Mouse (Mus musculus): Measurements from ENCODE around the gene Hap1. TPM values are rescaled to one million over a fixed set of nuclear protein-coding genes. Genes with fewer than 3 reads are reported as not detected.

The Hap1 gene
- polyA plus RNA-seq, 1 experiment from 2014 or later: 13.8 TPM

DNA sequence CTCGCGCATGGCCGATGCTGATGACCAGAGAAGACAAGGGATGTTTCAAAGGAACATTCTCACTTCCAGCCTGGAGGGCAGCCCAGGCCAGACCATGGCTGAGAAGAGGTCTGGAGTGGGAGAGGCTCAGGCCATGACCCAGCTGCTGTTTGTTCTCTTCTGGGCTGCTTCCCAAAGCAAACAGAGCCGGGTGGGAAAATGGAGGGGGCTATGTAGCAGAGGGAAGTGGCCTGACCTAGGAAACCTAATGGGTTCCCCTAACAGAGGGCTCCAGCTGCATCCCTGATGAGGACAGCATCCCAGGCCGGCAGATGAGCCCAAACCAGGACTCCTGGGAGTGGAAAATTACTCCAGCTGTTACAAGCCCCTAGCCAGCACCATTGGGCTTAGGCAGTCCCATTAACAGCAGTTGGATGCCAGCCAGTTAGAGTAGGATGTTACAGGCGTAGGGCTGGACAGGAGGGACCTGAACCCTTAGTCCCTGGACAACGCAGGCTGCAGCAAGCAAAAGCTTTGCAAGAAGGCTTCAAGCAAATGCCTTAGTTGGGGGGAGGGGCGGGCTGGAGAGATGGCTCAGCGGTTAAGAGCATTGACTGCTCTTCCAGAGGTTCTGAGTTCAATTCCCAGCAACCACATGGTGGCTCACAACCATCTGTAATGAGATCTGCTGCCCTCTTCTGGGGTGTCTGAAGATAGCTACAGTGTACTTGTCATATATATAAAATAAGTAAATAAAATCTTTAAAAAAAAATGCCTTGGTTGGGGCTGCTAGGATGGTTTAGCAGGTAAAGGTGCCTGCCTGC is 35.4 kb upstream of the Hap1 start:
- Histone ChIP-seq H3K36me3 (ENCODE audit: insufficient read depth, low read length) (no peaks in the 10 kb centered on the region), H3K4me2 (ENCODE audit: low read length) (no peak overlapping the region), H3K4me3 (replicated peaks; ENCODE audit: low read depth, low read length) (no peak overlapping the region), H3K4me1 (replicated peaks; ENCODE audit: insufficient read depth, low read length) (peaks cover 82% of the 10 kb centered on the region), H3K27me3 (ENCODE audit: insufficient read depth, low read length) (no peaks in the 10 kb centered on the region), H3K27ac (peak overlapping the region; percentile 84), H3K9me3 (replicated peaks; ENCODE audit: low read length) (no peaks in the 10 kb centered on the region), H3K9ac (ENCODE audit: low read depth, low read length) (no peak overlapping the region)
- WGBS: 30% methylated on average over 9 of the region's 9 CpGs
- ATAC-seq (replicated peaks; ENCODE audit: low FRiP score, low read depth) (peak; percentile 43), DNase-seq (ENCODE audit: low spot score) (peak; percentile 92)
- TF ChIP-seq CTCF (IDR thresholded peaks at IDR 0.05; ENCODE audit: low read depth): peak; percentile 43; the same call in 1 of the 2 replicates

GRCm38 (mm10) chr11:100389931-100390445 is 34.1 kb upstream of the Hap1 start:
- Histone ChIP-seq H3K4me3 (replicated peaks; ENCODE audit: low read depth, low read length) (no peak overlapping the region), H3K9ac (ENCODE audit: low read depth, low read length) (no peak overlapping the region), H3K4me2 (ENCODE audit: low read length) (peak overlapping the region; percentile 8), H3K27ac (peak overlapping the region; percentile 84), H3K4me1 (replicated peaks; ENCODE audit: insufficient read depth, low read length) (peaks cover 71% of the 10 kb centered on the region), H3K27me3 (ENCODE audit: insufficient read depth, low read length) (no peaks in the 10 kb centered on the region), H3K9me3 (replicated peaks; ENCODE audit: low read length) (no peaks in the 10 kb centered on the region), H3K36me3 (ENCODE audit: insufficient read depth, low read length) (peaks cover 9% of the 10 kb centered on the region)
- no peak for TF ChIP-seq CTCF (IDR thresholded peaks at IDR 0.05; ENCODE audit: low read depth)
- no peak for ATAC-seq (replicated peaks; ENCODE audit: low FRiP score, low read depth)
- peak; percentile 58 for DNase-seq (ENCODE audit: low spot score)
- 41% methylated on average over 8 of the region's 8 CpGs for WGBS

DNA sequence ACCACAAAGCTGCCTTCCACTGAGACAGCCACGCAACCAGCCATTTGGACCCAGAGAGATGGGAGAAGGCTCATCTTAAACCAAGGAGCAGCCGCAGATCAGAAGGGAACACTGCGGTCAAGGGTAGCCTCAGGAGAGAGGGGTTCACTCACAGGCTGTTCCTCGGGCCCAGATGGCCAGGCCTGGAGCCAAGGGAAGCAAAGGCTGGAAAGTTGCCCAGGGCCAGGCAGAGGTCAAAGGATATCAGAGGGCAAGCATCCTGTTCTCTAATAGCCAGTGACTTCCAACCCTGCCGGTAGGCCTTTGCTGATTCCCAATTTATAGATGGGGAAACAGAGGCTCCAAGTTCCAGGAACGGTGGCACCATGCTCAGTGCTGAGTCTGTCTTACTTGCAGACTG is 32.7 kb upstream of the Hap1 start:
- WGBS: 58% methylated on average over 6 of the region's 6 CpGs
- peak overlapping the region; percentile 32; the same call in 1 of the 2 replicates for H3K4me2 ChIP-seq (ENCODE audit: low read length)
- peaks cover 19% of the 10 kb centered on the region for H3K36me3 ChIP-seq (ENCODE audit: insufficient read depth, low read length)
- ATAC-seq (replicated peaks; ENCODE audit: low FRiP score, low read depth): no peak
- peaks cover 59% of the 10 kb centered on the region for H3K4me1 ChIP-seq (replicated peaks; ENCODE audit: insufficient read depth, low read length)
- no peak overlapping the region for H3K4me3 ChIP-seq (replicated peaks; ENCODE audit: low read depth, low read length)
- TF ChIP-seq CTCF (IDR thresholded peaks at IDR 0.05; ENCODE audit: low read depth): no peak
- H3K9me3 ChIP-seq (replicated peaks; ENCODE audit: low read length): no peaks in the 10 kb centered on the region
- H3K27ac ChIP-seq: peak overlapping the region; percentile 84
- DNase-seq (ENCODE audit: low spot score): no peak
- H3K9ac ChIP-seq (ENCODE audit: low read depth, low read length): no peak overlapping the region
- H3K27me3 ChIP-seq (ENCODE audit: insufficient read depth, low read length): no peaks in the 10 kb centered on the region

- 0 out of 2 replicates have a peak overlapping the region, but pooled peaks have one; percentile 23 for H3K9ac ChIP-seq (ENCODE audit: low read depth, low read length)
- H3K9me3 ChIP-seq (replicated peaks; ENCODE audit: low read length): no peaks in the 10 kb centered on the region
- ATAC-seq (replicated peaks; ENCODE audit: low FRiP score, low read depth) (no peak), DNase-seq (ENCODE audit: low spot score) (peak; percentile 70)
- no peak overlapping the region for H3K4me3 ChIP-seq (replicated peaks; ENCODE audit: low read depth, low read length)
- no peak for TF ChIP-seq CTCF (IDR thresholded peaks at IDR 0.05; ENCODE audit: low read depth)
- H3K4me1 ChIP-seq (replicated peaks; ENCODE audit: insufficient read depth, low read length): peaks cover 51% of the 10 kb centered on the region
- H3K4me2 ChIP-seq (ENCODE audit: low read length): peak overlapping the region; percentile 32
- WGBS: 30% methylated on average over 14 of the region's 14 CpGs
- H3K27me3 ChIP-seq (ENCODE audit: insufficient read depth, low read length): no peaks in the 10 kb centered on the region
- H3K27ac ChIP-seq: peak overlapping the region; percentile 84
- H3K36me3 ChIP-seq (ENCODE audit: insufficient read depth, low read length): peaks cover 26% of the 10 kb centered on the region
These were observed 31.9 kb upstream of the Hap1 start for GRCm38 (mm10) chr11:100387589-100388375.

DNA sequence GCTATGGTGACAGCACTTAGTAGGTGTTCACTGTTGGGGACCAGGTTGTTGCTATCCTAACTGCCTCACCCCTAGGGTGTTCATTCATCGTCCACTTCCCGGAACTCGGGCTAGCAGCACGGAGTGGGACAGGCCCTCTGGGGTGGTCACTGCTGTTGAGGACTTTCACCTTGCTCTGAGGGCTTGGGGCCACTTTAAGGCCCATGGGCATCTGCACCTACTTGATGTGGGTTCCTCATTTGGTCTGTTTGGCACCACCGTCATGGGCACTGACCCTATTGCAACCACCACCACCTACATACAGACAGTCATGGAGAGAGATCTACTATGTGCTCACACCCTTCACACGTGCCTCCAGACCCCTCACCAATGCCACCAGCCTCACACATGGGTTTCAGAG is 31.2 kb upstream of the Hap1 start:
- no peak for TF ChIP-seq CTCF (IDR thresholded peaks at IDR 0.05; ENCODE audit: low read depth)
- no peaks in the 10 kb centered on the region for H3K9me3 ChIP-seq (replicated peaks; ENCODE audit: low read length)
- no peaks in the 10 kb centered on the region for H3K27me3 ChIP-seq (ENCODE audit: insufficient read depth, low read length)
- H3K9ac ChIP-seq (ENCODE audit: low read depth, low read length): 0 out of 2 replicates have a peak overlapping the region, but pooled peaks have one; percentile 23
- peaks cover 46% of the 10 kb centered on the region for H3K4me1 ChIP-seq (replicated peaks; ENCODE audit: insufficient read depth, low read length)
- no peak overlapping the region for H3K4me3 ChIP-seq (replicated peaks; ENCODE audit: low read depth, low read length)
- ATAC-seq (replicated peaks; ENCODE audit: low FRiP score, low read depth) (no peak), DNase-seq (ENCODE audit: low spot score) (no peak)
- peaks cover 30% of the 10 kb centered on the region for H3K36me3 ChIP-seq (ENCODE audit: insufficient read depth, low read length)
- H3K4me2 ChIP-seq (ENCODE audit: low read length): no peak overlapping the region
- peak overlapping the region; percentile 84 for H3K27ac ChIP-seq
- WGBS: 89% methylated on average over 6 of the region's 6 CpGs

GRCm38 (mm10) chr11:100386586-100386985 is 30.7 kb upstream of the Hap1 start:
- ATAC-seq (replicated peaks; ENCODE audit: low FRiP score, low read depth) (peak; percentile 75), DNase-seq (ENCODE audit: low spot score) (no peak)
- no peak for TF ChIP-seq CTCF (IDR thresholded peaks at IDR 0.05; ENCODE audit: low read depth)
- H3K9me3 ChIP-seq (replicated peaks; ENCODE audit: low read length): no peaks in the 10 kb centered on the region
- H3K36me3 ChIP-seq (ENCODE audit: insufficient read depth, low read length): peaks cover 35% of the 10 kb centered on the region
- H3K27ac ChIP-seq: peak overlapping the region; percentile 84
- H3K27me3 ChIP-seq (ENCODE audit: insufficient read depth, low read length): no peaks in the 10 kb centered on the region
- no peak overlapping the region for H3K4me2 ChIP-seq (ENCODE audit: low read length)
- WGBS: 40% methylated on average over 5 of the region's 5 CpGs
- H3K9ac ChIP-seq (ENCODE audit: low read depth, low read length): no peak overlapping the region
- H3K4me3 ChIP-seq (replicated peaks; ENCODE audit: low read depth, low read length): no peak overlapping the region
- peaks cover 42% of the 10 kb centered on the region for H3K4me1 ChIP-seq (replicated peaks; ENCODE audit: insufficient read depth, low read length)

Data from kidney, postnatal 0 days (tissue).